Mouse (Mus musculus) cerebellum, postnatal 10 days (tissue): Measurements from ENCODE around the gene St5.

ENCODE experiments used
- DNase-seq, 2 experiments: peaks; one replicate each; pipeline ENCODE4 v3.0.0; 2021; ENCODE audit warnings: mixed read lengths in 2 of 2

St5 gene

DNA sequence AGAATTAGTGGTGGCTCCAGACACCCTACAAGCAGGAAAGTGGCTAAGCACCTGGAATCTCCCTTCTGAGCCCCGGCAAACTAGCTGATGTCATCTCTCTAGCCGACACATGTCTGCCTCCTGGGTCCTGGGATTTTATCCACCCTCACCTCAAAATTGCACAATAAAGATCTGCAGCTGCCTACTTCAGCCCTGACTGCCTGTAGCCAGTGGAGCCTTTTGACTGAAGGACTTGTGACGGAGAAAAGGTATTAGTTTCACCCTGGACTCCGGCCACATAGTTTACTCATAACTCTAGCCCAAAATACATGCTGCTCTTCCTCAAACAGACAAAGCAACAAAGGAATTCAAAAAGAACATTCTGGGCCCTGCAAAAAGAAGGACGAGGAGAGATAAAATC, 66.0 kb downstream of the St5 start:
- no peak for DNase-seq

DNA sequence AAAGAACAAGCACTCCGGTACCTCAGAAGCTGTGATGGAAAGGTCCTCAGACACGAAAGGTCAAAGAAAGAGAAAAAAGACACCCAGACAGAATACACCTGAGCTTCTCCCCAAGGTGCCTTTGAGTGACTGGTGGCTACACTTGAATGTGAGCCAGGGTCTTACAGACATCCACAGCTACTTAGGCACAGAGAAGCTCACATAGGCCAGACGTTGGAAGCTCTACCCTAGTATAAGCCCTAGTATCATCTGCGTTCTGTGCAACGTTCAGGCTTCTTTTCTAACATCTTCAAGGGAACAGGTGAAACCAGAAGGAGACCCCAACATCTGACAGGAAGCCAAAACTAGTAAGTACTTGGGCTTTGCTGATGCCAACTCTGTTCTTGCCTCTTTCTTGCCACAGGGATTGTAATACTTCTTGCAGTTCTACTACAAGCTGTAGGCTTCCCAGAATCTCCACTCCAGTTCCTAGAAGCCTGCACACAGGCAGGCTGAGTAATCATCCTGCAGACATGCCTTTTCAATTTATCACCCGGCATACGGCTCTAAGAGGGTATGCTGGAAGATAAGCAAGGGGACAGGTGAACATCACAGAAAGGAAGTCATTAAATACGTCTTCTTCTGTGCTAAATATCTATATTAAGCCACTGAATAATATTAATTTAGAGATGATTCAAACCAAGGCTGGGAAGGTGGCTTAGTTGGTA, 67.2 kb downstream of the St5 start:
- no peak for DNase-seq

DNA sequence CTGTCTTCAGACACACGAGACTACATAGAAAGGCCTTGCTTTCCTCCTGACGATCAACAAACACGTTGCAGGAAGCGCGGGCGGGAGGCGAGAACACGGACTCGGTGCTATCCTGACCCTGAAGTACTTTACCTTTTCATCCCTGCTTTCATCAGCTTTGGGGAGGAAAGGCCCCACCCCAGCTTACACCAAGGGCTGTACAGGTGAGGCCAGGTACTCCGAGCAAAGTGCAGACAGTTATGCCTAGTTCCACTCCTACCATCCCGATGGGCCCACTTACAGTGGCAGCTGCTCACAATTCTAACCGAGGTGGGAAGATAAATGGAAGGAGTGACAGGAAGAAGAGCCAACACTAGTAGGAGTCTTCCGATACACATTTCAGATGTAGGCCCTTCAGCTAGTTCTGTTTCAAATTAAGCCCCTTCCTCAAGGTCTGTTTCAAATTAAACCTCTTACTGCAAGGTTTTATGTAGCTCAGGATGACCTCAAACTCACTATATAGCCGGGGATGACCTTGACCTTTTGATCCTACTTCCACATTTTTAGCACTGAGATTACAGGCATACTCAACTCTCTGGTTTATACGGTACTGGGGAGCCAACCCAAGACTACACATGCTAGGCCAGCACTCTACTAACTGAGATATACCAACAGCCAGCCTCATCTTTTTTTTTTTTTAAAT, 69.9 kb downstream of the St5 start:
- no peak for DNase-seq

DNA sequence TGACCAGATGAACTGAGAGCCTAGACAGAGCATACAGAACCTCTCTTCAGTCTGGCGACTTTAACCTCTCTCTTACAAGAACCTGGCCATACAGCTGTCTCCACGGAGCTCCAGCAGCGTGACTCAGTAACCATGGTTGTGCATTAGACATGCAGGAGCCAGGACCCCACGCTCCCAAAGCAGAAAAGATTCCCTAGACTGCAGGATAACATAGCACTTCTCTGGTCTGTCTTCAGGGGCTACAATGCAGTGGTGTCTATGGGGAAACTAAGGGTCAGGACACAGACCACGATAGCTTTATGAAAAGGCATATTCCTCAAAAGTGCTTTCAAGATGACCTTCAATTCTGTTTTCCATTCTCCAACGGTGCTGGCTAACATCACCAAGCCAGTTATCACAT, 72.1 kb downstream of the St5 start:
- DNase-seq: no peak

DNA sequence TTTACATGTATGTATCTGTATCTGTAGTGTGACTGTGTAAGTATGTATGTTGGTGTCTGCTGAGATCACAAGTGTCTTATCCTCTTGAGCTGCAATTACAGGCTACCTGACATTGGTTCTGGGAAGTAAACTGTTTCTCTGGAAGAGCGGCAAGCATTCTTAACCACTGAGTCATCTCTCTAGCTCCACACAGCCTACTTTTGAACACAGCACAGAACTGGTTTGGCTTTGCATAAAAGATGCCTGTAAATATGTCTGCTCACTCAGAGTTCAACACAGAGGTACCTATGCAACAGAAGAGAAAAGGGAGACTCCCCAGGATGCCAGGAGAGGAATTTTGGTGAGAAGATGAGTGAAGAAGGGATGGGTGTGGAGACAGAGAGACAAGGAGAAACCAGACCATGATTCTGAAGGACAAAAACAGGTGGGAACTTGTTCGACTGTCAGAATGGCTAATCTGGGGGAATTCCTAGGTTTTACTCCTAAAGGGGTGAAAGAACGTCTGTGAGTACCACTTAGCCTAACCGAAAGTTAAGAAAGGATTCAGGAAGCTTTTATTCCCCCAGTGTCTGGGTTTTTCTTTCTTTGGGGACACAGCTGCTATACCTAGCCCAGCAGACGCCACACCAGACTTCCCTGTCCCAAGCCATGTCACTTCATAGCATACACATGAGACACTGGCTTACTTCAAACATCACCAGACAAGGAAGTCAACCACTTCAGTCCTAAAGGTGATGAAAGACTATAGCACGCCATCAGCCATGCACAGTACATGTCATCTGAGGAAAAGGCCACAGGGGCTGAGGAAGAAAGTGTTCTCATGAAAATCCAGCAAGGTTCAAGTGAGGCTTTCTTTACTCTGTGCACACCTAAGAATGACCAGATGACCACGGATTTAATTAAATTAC, 73.3 kb downstream of the St5 start:
- DNase-seq: no peak

DNA sequence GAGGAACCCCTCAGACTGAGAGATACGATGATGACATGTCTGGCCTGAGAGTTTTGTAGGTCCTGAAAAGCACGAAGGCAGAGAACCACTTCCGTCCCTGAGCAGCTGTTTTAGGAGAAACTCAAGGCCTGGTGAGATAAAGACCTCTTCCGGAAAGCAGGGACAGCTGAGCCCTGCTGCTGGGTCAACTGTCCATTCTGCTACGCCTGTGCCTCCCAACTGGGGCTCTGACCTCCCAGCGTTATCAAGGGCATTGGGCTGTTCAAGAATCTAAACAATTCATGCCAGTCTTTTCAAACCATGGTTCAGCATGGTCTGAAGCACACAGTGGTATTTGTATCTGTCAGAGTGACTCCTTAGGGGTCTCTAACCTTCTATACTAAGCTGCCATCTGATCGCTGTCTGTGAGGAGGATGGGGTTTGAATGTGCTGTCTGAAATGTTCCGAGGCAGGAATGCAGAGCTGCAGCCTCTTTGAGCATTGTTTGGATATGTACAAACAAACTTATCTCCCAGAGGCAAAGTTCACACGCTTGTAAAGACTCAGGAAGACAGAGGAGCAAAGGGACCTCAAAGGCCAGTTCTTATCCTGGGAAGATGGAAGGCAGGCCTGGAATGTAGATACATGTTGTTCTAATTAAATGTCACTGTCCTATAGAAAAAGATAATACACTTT, 74.3 kb downstream of the St5 start:
- no peak for DNase-seq

DNA sequence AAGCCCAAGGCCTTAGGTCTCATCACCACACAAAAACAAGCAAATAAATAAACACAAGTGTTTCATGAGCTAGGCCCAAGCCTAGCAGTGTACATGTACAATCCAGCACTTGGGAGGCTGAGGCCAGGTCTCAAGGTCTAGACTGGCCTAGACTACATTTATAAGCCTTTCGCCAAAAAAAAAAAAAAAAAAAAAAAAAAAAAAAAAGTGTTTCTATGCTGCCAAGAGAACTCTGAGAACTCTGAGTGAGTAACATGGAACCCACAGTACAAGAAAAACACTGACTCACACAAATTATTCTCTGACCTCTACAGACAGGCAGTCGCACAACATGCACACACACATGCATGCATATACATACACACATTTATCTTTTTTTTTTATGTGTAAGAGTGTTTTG, 75.6 kb downstream of the St5 start:
- no peak for DNase-seq

DNA sequence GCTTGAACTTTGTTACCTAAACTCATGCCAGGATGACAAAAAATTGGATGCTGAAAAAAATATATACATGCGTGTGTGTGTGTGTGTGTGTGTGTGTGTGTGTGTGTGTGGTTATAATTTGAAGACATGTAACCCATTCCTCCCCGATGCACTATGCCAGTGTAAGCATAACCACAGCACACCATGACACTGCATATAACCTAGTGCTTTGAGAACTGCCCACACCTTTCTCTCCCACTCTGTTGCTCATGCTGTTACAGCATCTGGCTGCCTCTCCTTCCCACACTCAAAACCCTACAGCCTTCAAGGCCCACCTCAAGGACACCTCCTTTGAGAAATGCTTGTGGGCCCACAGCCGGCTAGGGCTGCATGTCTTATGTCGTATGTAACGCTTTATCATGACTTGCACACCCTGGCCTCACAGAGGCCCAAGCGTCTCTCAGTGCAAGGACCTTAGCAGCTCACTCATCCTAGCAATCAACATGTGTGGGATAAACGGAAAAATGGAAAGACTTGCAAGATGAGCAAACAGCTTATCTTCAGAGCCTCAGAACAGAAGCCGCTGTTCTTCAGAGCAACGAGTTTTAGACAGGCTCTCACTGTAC, 81.1 kb downstream of the St5 start:
- DNase-seq: no peak

DNA sequence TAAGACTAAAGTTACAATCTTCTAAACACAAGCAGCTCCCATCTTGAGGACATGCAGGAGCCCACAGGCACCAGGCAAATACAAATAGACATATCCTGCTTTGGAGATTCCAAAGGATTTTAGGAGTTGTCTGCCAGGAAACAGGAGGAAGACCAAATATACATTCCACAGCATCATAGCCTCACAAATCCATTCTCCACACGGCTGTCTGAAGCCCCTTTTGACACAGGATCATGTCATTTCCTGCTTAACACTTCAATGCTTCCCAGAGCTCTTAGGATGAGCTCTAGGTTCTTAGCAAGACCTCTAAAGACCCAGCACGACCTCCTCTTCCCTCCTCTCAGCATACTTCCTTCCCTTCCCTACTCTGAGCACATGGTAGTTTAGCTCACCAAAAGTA, 82.4 kb downstream of the St5 start:
- no peak for DNase-seq

DNA sequence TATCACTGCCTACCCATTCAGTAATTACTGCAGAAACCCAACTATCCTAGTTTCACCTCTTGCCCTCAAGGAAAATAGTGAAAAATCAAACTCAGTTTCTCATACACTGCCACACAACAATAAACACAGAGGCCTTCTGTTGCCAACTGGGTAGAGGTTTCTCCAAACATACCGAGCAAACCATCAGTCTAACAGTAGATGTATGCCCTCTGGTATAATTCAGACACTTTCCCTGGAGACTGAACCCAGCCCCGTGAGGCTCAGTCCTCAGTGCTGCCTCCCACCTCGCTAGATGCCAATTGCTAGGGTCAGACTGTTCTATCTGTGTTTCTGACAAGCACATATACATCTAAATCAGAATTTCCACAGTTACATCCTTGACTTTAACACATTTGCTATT, 83.1 kb downstream of the St5 start:
- DNase-seq: no peak

DNA sequence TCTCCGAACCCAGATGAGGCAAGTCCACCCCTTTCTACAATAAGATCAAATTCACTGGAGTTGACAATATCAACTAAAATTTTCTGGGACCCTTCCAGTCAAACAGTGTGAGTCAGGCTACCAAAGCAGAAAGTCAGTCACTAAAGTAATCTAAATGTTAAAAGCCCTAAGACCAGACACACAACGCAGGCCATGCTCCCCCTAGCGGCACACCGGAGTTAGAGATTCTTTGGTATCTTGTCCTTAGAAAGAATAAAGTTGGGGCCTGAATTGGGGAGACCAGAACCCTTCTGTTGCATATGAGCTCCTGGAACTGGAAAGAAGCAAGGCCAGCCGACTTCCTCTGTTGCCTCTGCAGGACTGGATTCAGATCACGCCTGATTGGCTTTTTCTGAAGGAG, 84.7 kb downstream of the St5 start:
- DNase-seq: peak; percentile 87 to 88

DNA sequence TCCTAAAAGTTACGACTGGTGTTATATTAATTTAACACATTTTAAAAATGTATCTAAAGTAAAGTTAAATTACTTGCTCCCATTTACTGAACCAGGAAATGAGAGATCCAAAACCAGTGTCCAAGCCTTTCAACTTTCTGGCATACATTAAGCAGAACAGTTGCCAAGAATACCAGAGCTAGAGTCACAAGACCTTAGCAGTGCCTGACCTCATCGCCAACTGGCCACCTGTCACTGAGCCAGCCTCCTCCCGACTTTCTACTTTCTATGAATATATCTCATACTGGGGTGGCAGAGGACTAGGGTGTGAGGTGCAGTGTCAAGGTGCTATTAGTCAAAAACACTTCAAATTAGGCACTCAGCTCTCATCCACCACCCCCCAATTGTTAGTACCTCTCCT, 85.6 kb downstream of the St5 start:
- DNase-seq: peak; percentile 91 to 94

DNA sequence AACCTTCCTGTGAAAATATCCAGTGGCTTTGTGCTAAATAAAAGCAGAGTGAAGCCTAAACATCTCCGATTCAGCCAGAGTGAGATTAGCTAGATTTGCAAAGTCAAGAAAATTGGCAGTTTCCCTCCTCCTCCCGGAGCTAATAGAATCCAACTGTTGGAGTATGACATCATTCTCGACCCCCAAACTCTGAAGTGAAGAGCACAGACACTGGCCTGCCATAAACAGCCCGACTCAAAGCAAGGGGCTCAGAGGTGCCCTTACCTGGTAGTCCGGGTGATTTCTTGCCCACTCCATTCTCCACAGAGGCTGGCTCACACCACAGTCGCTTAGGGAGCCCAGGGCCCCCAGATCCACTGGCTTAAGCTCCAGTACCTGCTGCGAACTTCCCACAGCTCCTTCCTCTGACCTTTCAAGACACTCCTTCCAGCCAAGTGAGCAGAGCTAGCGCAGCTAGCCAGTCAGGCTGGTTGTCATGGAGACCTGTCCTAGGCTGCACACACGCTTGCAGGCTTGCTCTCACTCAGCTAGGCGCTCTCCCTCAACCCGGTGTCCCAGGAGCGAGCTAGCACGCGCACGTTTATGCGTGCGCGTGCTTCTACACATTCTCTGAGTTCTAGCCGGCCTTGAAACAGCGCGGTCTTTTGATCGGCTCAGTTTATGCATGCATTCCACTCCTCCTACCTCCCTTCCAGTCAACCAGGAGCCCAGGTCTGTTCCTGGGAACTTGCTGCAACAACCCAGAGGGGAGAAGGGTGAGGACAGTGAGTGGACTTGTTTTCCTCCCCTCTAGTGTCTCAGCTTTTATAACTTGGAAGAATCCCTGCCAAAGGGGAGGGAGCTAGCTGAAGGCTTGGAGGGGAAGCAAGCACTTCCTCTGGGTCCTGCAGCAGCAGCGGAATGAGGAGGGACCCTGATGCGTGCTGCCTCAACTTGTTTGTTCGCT, 87.1 kb downstream of the St5 start:
- DNase-seq: peak; percentile 87 to 91

DNA sequence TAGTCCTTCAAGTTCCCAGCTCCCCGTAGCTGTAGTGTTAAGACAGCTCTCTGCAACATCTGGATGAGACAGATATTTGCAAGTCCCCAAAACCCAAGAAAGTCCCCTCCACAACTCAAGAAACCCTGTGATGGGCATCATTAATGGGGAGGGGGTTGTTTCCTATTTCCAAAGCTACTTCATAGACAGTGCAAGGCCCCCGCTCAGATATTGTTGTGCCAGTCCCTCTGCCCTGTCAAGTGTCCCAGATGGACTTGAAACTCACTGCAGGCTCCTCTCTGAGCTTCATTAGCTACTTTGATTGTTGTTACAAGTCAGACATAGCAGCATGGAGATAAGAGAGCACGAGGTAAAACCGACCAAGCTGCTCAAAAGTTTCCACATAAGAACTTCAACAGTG, 87.8 kb downstream of the St5 start:
- DNase-seq: peak in 1 of 2 experiments; percentile 15

DNA sequence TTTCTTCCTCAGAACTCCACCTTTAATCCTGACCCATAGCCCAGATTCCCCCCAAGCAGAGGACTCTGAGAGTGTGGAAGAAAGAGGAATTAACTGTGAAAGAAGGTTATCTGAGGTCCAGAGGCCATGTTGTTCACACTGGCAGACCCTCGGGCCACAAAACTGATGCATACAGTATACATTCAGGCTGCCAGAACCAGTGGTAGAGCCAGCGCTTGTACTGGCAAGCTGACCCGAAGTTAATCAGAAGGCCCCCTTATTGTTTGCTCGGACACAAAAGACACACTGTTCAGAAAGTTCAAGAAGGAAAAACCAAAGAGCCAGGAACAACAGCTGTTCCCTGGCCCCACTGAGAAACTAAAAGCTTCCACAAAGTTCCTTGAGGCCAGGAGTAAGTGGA, 88.5 kb downstream of the St5 start:
- DNase-seq: peak in 1 of 2 experiments; percentile 16

DNA sequence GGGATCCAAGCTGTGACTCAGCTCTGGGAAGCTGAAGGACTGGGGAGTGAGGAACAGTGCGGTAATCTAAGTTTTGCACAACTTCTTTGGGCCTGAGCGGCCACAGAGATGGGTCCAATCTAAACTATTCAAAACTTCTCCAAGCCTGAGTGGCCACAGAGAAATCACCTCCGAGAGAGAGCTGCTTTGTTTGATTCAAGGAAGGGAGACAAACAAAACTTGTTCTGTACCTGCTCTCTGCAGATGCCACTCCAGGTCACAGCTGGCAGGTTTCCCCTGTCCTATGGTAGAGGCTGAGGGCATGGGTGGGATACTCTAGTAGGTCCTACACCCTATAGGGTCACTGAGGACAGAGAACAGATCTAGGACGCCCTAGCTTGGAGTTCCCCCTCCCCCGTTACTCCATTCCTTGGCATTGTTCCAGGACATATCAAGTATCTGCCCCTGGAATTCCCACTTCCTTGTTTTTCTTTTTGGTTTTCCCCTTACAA, 89.8 kb downstream of the St5 start:
- DNase-seq: peak; percentile 28 to 31

DNA sequence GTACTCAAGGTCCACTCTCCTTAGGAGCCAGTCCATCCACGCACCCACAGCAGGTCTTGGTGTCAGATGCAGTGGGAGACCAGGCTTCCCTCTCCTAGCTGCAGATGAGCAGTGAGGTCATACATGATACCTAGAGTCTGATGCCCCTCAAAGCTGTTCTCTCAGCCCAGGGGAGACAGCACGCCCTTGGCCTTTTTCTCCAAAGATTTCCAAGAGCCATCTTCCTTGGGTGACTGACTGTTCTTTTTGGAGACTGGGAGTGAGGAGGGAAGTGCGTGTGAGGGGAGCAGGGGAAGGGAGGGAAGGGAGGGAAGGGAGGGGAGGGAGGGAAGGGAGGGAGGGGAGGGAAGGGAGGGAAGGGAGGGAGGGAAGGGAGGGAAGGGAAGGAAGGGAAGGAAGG, 90.4 kb downstream of the St5 start:
- DNase-seq: no peak

DNA sequence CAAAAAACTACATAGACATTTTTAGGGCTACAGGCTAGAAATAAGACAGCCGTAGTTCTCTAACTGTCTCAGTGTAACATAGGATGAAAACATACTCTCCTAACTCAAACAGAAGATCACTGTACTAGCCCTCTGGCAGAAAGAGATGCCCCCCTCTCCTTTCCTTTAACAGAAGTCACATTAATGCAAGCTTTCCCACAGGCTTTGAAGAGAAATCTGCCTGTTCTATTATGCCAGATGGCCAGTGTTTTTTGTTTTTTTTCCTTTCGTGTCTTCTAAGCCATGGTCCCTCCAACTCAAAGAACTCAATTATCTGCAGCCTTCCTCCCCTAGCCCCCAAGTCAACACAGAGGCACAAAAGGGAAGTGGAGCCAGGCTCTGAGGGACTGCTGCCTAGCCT, 90.9 kb downstream of the St5 start:
- peak; percentile 10 to 26 for DNase-seq

DNA sequence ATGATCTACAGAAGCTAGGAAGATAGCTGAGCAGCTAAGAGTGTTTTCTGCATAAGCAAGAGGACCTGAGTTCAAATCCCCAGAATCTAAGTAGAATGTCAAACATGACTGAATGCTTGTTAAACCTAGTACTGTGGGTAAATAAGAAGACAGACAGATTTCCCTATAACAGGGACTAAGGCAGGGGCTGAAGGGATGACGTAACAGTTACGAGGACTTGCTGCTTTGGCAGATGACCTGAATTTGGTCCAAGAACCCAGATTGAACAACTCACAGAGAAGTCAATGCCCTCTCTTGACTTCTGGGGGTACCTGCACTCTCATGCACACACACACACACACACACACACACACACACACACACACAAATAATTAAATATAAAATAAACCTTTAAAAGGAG, 93.1 kb downstream of the St5 start:
- DNase-seq: no peak

DNA sequence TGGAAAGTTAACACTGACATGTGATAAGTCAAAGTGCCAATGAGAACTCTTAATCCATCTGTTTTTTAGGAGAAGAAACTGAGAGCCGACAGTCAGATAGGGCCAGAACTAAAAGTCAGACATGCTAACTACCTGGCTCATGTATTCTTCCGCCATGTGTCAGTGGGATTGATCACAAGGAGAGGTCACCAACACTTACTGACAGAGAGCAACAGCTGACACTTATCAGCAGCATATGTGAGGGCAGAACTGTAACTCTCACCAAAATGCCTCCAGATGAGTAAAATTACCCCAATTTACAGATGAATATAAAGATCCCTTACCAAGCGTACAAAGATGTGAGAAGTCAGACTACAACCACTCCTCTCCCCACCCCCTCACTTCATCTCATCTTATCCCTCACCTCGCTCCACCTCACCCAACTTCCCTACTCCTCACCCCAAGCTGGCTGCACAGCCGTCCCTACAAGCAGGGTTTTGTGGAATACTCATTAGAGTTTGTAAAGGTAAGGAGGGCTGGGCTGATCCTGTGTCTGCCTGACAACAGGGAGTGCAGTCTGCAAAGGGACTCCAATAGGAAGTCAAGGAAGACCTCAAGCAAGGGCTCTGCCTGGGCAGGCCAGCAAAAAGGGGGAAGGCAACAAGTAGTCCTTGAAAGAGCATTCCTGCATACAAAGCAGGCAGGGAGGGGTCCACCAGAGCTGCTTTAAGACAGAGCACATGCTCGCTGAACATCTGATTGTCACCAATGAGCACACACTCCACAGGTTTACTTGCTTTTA, 93.7 kb downstream of the St5 start:
- DNase-seq: no peak

DNA sequence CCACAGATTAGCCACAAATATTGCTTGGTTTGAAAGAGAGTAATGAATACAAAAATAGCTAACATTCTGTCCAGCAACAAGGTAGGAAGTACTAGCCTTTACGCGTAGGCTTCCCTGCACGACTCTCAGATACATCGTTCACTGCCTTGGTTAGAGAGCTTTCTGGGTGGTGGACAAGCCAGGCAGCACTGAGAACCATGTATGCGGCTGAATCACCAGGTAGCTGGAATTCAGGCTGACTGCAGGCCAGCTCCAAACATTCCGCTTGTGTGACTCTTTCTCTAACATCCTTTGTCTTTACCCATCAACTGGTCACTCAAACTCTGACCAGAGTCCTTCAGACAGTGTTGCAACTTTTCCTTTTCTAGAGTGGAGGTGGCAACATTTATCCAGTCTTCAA, 94.6 kb downstream of the St5 start:
- no peak for DNase-seq
